Mouse (Mus musculus) kidney, adult 2 months (tissue): ENCODE results near the gene Gm3893.
"Not testable (repeated sequence)": the region's sequence is repeated elsewhere in the genome, so short reads cannot be mapped to it uniquely, and the experiment has no call there.

Experiments
- CTCF ChIP-seq: fragments of 200-500 bp; conservative IDR thresholded peaks from 2 replicates; pipeline ENCODE4 v1.5.1; 2011; ENCODE audit warnings: low read depth, mild to moderate bottlenecking, control low read depth, low read length, moderate library complexity, mixed read lengths; ENCODE audit not compliant: insufficient read depth, insufficient read length
- POLR2A ChIP-seq: fragments of 200-500 bp; IDR thresholded peaks from one replicate; pipeline ENCODE4 v1.6.1; 2011; ENCODE audit warnings: low read depth, low read length, control low read depth

DNA sequence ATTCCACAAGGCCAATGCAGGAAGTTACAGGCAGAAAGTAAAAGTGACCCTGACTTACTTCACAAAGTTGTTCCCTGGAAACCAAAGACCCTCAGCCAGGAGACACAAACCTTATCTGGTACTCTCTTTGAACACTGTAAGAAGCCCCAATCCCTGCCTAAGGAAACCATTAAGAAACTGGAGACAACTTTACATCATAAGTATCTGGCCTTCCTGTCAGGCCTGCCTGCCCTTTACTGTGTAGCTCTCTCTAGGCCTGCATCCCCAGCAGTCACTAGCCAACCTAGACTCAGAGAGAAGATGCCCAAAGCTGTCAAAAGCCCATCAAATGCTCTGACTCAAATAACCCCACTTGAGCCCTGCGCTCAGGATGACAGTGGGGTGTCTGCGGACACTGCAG is at the start of gene Gm3893:
- not testable (repeated sequence) for TF ChIP-seq CTCF, POLR2A
